Mouse (Mus musculus): ENCODE measurements around the gene Eipr1.

DNA sequence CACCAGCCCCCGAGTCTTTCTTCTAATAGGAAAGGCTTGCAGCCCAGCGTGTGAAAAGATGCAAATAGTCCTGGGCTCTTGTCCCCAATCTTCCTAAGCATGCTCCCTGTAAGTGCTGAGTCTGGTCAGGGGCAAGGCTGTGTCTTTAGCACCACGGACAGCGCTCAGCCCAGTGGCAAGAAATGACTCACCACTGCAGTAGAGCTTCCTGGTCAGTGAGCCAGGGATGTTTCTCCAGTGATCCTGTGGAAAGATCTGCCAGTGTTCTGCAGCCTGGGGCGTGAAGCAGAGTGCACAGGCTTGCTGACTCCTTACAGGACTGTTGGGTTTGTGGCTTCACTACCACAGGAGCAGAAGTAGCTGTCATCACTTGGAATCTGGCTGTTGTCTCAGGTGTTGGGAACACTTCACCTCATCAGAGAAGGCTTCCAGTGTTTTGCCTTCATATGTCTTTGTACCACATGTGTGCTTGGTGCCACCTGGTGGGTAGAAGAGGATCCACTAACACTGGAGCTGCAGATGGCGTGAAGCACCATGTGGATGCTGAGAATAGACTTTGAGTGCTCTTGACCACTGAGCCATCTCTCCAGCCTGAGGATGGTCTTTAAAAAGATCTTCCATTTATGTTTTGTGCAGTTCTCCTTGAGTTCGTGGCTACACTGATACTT, 79.6 kb downstream of the Eipr1 start:
- no peak for TF ChIP-seq GATA1 (IDR thresholded peaks at IDR 0.05; ENCODE audit: low read length)
- TF ChIP-seq TAL1 (IDR thresholded peaks at IDR 0.05; ENCODE audit: low read length), result no peak
